Mouse (Mus musculus) adrenal gland, postnatal 4 days (tissue): ENCODE measurements at regions not wholly inside any gene's neighbourhood (a gene's known extent, or its start where the extent isn't known, plus 50 kb on each side); places are given as distances from the start of the nearest gene placed in this dataset.

ENCODE experiments used
- DNase-seq, 2 experiments: peaks; one replicate each; pipeline ENCODE4 v3.0.0; 2021 to 2022; ENCODE audit warnings: low spot score in 2 of 2, mixed read lengths in 2 of 2

DNA sequence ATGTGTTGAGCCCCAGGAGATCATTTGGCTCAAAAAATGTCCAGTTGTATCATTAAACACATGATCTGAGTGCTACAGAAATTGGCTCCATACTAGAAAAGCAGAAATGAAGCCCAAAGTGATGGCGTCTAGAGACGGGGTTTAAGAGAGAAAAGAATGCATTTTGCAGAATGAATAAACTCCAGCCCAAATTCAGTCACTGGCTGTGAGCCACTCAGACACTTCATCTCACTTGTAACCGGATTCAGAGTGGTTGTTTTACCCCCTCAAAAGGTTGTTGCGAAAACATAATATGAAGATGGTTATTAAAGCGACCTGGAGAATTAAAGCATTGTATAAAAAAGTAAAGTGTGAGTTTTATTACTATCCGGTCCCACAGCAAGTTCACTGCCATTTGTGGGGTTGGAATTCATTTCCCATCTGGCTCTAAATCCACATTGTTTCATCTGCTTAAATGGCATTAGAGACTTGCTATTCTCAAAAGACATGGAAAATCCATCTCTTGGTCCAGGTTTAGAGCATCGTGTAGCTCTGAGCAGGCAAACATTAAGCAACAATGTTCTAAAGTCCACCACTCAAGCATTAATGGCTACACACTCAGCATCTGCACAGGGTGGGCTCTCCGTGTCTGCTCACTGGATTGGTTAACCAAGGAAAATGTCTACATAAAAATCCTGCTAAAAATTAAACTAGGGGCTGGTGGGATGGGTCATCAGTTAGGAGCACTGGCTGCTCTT is 390.9 kb downstream of the Cd83 start:
- DNase-seq: no peak

DNA sequence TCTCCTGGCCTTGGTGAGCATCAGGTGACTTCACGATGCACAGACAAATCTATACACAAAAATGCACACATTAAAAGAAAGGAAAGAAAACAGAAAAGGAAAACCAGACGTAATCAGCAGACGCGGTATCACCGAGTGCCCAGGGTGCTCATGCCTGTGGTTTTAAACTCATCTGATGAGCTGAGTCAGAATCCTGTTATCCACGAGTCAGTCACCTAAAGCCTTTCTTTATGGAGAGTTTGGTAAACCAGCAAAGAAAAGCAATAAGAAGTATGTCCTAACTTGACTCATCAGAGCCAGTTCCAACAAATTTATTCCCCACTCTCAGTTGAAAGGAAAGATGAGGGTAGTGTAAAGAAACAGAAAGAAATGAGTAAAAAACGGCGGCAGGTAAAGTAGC is 391.5 kb downstream of the Cd83 start:
- no peak for DNase-seq

DNA sequence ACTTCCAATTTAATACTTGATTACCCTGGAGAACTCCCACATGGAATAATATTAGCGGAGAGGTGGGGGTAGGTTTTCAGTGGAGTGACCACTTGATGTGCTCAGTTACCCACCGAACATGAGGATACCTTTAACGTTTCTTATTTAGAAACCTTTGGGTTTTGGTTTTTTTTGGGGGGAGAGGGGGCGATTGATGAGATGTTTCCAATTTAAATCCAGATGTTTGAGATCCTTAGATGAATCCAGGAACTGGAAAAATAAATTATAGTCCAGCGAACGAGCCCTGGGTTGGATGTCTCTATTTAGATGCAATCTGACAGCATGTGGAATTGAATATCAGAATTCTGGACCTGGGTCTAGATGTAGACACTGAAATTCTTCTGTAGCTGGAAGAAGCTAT is 393.4 kb downstream of the Cd83 start:
- DNase-seq: no peak

GRCm38 (mm10) chr13:44180384-44180783 is 395.8 kb downstream of the Cd83 start:
- DNase-seq: no peak

DNA sequence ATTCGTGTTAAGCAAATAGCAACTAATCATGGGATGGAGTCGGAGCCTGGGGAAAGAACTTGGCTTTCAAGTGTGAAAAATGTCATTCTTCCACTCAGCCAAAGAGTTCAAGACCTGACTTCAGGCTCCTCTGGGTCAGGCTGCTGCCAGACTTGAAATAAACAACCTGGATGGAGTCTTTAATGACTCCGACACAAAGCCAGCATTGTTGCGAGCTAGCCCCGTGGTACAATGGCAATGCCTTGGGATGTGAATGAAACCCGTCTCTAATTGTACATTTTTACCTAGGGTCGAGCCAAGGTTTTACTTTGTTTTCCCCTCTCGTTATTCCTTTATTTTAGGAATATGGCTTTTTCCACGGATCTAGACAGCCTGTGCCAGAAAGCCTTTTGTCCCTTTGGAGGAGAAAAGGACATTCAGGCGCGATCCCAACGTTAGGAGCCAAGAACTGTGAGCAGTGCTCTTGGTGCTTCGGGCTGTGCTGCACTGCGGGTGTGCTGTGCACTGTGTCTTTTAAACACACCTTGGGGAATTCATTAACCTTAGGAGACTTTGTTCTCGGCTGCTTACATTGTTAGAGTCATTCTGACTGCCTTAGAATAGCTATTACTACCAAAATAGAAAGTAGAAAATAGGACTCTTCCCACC is 398.1 kb downstream of the Cd83 start:
- no peak for DNase-seq

DNA sequence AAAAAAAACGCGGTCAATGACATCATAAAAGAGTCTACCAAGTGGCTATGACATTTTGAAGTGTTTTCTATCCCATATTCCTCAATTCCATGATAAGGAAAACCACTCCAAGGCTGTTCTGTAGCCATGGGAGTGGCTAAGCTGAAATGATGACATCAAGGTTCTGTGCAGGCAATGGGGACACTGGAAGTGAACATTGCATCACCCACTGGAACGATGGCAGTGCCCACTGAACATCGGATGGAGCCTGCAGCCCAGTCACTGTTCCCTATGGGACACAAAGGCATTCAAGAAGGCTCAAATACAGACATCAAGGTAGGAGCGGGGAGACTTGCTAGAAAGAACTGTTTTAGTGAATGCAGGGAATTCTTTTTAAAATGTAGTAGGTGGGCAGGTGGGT is 410.8 kb downstream of the Cd83 start:
- no peak for DNase-seq

GRCm38 (mm10) chr13:44206042-44206441 is 421.5 kb downstream of the Cd83 start:
- DNase-seq: no peak

GRCm38 (mm10) chr13:44206448-44206847 is 421.9 kb downstream of the Cd83 start:
- no peak for DNase-seq

- no peak for DNase-seq
Measured at GRCm38 (mm10) chr13:44207400-44208005, 422.9 kb downstream of the Cd83 start.

DNA sequence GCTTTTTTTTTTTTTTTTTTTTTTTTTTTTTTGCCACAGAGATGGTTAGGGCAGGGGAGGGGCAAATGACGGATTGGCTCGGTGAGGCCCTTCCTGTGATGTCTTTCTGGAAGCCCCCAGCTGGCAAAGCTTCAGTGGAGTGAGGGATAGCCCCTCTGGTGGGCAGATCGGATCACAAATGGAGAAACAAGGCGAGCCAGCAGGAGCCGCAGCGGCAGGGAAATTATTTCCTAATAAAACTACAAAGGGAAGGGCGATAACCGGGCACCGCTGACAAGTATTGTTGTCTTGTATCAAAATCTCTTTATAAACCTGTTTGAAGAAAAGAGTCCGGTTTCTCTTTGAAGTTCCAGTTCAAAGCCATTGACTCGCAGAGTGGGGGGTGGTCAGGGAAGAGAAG is 424.5 kb downstream of the Cd83 start:
- DNase-seq: no peak

DNA sequence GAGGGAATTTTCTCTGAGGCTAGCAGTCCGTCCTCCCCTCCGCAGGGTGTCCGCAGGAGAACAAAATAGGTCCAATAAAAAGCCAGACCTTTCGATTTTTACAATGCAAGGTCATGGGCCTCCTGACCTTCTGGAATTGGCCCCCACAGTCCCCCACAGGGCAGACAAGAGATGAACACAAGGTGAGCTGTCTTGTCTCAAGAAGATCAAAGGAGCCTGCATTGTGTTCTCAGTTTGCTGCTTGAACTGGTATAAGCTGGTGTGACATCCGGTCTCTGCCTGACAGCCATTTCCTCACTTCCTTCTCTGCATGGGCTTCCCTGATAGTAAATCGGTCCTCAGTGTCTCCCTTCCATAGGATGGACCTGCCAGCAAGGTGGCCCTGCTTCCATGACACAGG is 425.5 kb downstream of the Cd83 start:
- no peak for DNase-seq

DNA sequence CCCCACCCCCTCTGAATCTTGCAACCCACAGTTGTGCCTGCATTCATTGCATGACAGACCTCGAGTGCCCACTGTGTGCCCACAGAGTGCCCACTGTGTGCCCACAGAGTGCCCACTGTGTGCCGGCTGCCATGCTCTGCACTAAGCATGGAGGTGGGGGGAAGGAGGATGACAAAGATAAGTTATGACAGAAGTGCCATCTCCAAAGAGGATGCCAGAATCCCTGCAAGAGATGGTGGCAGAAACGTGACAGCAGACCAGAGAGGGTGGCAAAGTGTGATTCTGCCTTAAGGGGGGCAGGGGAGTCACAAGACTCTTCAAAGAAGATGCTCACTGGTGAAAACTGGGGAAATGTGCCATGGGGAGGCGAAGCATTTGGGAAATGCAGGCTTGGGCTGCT is 427.8 kb downstream of the Cd83 start:
- DNase-seq: no peak

DNA sequence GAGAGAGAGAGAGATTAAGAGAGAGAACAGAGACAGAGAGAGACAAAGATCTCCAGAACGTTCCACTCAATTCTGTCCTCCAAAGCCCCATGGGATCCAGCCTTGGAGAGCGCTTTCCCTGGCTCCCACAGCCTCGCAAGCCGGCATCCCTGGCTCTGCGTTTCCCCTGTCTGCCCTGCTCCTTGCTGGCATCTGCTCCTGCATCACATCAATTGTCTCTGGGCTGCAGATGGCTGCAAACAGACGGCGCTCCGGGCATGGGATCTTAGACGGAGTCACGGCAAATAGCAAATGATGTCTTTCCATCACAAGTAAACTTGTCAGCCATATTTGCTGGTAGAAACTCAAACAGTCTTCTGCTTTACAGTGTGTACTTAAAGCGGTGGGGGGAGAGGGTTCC is 428.4 kb downstream of the Cd83 start:
- no peak for DNase-seq

- no peak for DNase-seq
Measured at GRCm38 (mm10) chr13:44218266-44218665, 433.7 kb downstream of the Cd83 start.

GRCm38 (mm10) chr13:44221721-44222120 is 437.1 kb downstream of the Cd83 start:
- no peak for DNase-seq

- no peak for DNase-seq
Measured at GRCm38 (mm10) chr13:44222335-44222734, 437.8 kb downstream of the Cd83 start.

- no peak for DNase-seq
Measured at GRCm38 (mm10) chr13:44227706-44228459, 443.3 kb downstream of the Cd83 start.

DNA sequence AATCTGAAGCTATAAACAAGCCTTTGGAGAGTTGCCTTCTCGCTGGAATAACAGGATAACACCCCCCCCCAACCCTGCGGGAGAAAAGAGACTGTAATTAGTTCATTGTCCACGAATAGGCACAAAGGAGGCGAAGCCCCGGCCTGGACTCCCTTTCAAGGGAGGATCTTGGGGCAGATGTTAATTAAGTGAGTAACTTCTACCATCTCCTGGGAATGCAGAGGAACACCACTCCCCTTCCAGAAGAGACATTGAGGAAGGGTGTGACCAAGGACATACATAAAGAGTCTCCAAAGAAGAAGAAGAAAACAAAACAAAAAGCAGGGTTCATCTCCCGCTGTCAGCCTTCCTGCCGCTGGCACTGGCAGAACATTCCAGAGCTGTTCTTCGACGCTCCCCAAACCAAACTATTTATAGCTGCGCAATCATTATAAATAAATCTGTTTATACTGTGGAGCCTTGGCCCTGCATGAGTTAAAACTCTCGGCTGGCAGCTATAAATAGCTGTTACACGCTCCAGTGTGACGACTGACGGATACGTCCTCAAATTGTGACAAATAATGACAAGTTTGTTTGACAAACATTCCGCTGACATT is 444.1 kb downstream of the Cd83 start:
- DNase-seq: no peak

DNA sequence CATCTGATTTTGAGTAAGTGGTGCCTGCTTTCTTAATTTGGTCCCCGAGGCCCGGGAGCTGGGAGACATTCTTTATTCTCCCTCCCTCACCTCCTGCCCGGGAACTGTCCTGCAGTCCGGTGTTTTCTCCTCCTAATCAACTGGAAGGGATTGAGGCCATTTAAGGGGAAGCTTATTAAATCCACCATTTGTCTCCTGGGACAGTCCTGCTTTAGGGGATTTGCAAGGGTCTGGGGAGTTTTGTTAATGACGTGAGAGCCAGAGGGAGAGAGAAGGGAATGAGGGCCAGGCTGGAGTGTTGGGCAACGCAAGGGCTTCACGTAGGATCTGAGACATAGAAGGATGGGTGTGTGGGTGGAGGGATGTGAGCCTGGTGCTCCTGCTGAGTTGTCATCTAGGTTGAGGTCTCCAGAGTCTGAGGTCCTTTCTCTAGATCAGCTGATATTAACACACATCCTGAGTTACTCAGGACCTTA is 444.6 kb downstream of the Cd83 start:
- no peak for DNase-seq

DNA sequence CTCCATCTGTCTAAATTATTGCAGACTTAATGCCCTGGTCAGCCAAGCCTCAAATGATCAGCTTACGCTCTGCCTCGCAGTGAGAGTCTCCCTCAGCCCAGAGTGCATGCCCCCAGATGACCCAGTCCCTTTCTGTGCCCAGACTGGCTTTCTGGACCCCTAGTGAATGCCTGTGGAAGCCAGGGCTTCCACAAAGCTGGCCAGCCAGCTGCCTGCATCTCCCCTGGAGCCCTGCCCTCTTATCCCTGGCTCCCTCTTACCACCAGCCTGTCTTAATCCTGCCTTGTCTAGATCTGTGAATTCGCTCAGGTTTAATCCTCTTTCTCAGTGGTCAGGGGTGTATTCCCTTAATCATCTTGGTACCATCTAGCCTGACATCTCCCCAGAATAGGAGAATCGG is 446.8 kb downstream of the Cd83 start:
- DNase-seq: no peak
